Mouse (Mus musculus) ES-E14 (cell line): ENCODE results near the gene Gjb3.

Experiments used
- CHD2 ChIP-seq: IDR thresholded peaks from 2 replicates; pipeline ENCODE4 v1.6.1; 2014; ENCODE audit warnings: mild to moderate bottlenecking, low read depth, low read length, inconsistent platforms
- HCFC1 ChIP-seq: IDR thresholded peaks from 2 replicates; pipeline ENCODE4 v1.6.1; 2012; ENCODE audit warnings: low read length, inconsistent platforms, borderline replicate concordance; ENCODE audit not compliant: insufficient read depth
- MAFK ChIP-seq: IDR thresholded peaks from 2 replicates; pipeline ENCODE4 v1.6.1; 2014; ENCODE audit warnings: mild to moderate bottlenecking, low read depth, low read length, inconsistent platforms; ENCODE audit not compliant: insufficient read depth
- ZNF384 ChIP-seq: IDR thresholded peaks from 2 replicates; pipeline ENCODE4 v1.6.1; 2012; ENCODE audit warnings: low read depth, low read length, inconsistent platforms

DNA sequence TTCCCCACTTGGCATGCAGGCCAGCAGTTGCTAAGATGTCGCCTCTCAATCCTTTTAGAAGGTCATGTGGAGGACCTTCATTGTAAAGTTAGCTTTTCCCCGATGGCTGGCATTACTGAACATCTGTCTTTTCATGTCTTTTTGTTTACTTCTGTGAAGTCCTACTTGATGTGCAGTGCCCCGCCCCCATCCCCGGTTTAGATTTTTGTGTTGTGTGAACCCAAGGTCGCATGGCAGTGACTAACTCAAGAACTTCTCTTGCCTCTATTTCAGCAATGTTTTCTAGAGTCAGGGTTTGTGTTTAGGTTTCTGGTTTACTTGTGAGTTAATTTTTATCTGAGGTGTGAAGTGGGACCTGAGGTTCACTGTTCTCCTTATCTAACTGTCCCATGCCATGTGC is 38.0 kb downstream of the Gjb3 start:
- TF ChIP-seq MAFK (no peak), HCFC1 (no peak), ZNF384 (no peak), CHD2 (no peak)
